Mouse (Mus musculus) urinary bladder, postnatal 4 days (tissue): ENCODE measurements at regions not wholly inside any gene's neighbourhood (a gene's known extent, or its start where the extent isn't known, plus 50 kb on each side); places are given as distances from the start of the nearest gene placed in this dataset.

Experiments
- DNase-seq, 2 experiments: peaks; one replicate each; pipeline ENCODE4 v3.0.0; 2021 to 2022; ENCODE audit warnings: low spot score in 2 of 2

DNA sequence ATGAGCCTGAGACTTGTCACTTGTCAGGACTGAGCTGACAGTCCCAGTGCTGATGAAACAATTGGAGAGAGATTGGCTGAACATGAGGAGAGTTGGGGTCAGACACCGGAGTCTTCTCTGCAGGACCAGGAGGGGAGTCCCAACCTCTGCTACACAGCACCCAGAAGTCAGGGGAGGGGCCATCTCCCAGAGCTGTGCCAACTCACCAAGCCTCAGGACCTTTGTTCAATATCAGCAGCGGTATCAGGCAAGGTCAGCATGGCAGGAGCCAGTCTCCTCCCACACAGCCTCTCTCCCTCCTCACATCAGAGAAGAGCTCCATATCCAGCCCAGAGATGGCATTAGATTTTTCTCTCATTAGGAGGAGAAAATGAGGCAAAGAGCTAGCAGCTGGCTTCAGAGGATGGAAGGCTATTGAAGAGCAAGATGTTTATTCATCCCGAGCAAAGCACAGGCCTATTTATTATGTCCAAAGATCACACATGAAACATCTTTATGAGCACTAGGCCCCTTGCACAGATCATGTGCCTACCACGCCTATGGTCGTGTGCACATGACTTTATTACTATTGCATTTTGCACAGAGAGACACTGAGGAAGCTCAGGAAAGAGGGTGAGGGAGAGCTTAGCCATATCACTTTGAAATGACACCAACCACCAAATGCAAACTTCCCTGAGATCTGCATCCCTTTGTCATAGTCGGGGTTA, 532.9 kb downstream of the Tshz3 start:
- no peak for DNase-seq

DNA sequence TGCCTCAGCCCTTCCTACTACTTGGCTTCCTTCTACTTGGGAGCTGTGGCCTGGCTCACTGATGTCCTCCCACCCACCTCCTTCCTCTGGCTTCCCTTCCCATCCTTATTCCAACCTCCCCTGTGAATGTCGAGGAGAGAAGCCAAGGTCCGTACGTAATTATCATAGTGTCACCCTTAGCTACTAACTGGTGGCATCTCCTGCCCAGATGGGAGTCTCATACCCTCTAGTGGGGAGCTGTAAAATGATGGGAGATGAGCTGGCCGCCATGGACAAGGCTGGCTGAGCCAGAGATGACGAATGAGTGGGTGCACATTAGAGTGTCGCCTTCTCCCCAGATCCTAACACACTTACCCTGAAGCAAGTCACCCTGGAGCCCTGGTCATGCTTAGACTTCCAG, 532.6 kb downstream of the Zfp536 start:
- no peak for DNase-seq

DNA sequence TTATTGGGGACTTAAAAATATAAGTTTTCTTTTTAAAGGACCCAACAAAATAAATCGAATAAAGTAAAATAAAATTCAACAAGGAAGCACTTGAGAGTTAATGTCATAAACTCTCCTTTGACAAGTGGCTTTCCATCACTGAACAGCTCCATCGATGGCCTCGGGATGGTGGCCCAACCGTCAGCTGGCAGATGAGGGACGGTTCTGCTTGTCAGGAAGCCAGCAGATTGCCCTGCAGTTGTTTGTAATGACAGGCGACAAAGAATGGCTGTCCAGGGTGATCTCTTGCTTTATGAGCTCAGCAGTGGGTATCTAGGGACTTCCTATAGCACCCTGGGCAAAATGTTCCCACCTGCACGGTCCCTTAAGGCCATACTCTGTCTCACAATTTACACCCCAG, 531.7 kb downstream of the Zfp536 start:
- DNase-seq: no peak

GRCm38 (mm10) chr7:37242476-37242875, 531.0 kb downstream of the Zfp536 start:
- DNase-seq: no peak

DNA sequence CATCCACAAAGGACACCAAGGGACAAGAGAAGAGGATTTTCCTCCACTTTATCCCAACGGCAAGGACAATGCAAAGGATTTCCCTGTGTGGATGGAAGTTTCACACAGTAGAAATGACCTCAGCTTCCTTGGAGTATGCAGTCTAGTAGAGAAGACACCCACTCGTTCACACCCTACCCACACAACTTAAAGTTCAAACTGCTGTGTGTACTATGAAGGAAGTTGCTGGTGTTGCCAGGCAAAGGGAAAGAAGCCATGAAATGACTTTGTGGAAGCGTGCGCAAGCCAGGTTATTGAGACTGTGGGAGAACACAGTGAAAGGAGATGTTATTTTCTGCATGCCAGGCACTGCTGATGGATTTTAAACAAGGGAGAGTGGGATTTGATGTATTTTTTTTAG, 527.3 kb downstream of the Zfp536 start:
- DNase-seq: no peak

- no peak for DNase-seq
These were observed 519.0 kb downstream of the Zfp536 start for GRCm38 (mm10) chr7:37254431-37254830.

GRCm38 (mm10) chr7:37255840-37256239, 517.6 kb downstream of the Zfp536 start:
- DNase-seq: no peak

GRCm38 (mm10) chr7:37259293-37259692, 514.1 kb downstream of the Zfp536 start:
- DNase-seq: no peak

- no peak for DNase-seq
These were observed 510.6 kb downstream of the Zfp536 start for GRCm38 (mm10) chr7:37262846-37263245.

DNA sequence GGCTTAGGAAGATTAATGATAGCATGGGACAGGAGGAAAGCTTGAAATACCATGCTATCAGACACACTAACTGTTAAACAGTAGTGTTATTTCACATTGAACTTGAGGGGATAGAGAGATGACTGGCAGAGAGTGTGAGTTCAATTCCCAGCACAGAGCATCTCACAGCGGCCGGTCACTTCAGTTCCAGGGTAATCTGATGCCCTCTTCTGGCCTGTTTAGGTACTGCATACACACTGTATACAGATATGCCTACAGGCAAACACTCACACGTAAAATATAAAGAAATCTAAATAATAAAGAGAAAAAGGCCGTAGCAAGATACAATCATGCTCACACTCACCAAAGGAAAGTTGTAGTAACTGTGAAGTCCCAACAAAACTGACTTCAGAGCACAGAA, 506.0 kb downstream of the Zfp536 start:
- no peak for DNase-seq

- DNase-seq: no peak
These were observed 502.6 kb downstream of the Zfp536 start for GRCm38 (mm10) chr7:37270841-37271240.

GRCm38 (mm10) chr7:37290018-37290417, 483.4 kb downstream of the Zfp536 start:
- DNase-seq: no peak

GRCm38 (mm10) chr7:37290493-37291045, 482.9 kb downstream of the Zfp536 start:
- no peak for DNase-seq

- no peak for DNase-seq
These were observed 481.7 kb downstream of the Zfp536 start for GRCm38 (mm10) chr7:37291726-37292125.

- DNase-seq: no peak
These were observed 480.9 kb downstream of the Zfp536 start for GRCm38 (mm10) chr7:37292554-37292953.

DNA sequence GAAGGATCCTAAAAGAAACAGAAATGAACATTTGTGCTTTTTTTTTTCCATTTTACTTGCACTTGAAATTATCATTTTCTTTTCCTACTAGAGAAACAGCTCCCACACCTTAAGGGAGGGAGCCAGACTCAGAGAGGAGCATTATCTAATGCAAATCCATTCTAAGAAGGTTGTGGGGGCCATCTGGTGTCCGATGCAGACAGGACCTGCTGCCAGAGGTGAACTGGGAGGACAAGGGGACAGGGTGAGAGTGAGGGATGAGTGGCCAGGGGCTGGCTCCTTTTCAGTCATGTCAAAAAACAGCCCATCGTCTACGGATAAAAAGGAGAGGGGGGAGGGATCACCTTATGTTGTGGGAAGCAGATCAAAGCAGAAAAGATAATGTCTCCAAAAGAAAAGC, 474.6 kb downstream of the Zfp536 start:
- no peak for DNase-seq

- no peak for DNase-seq
These were observed 468.0 kb downstream of the Zfp536 start for GRCm38 (mm10) chr7:37305463-37305862.

- DNase-seq: no peak
These were observed 466.2 kb downstream of the Zfp536 start for GRCm38 (mm10) chr7:37307191-37307590.

- no peak for DNase-seq
These were observed 448.8 kb downstream of the Zfp536 start for GRCm38 (mm10) chr7:37324653-37325052.

GRCm38 (mm10) chr7:37333451-37333850, 440.0 kb downstream of the Zfp536 start:
- no peak for DNase-seq

- DNase-seq: no peak
These were observed 438.2 kb downstream of the Zfp536 start for GRCm38 (mm10) chr7:37335212-37335611.

DNA sequence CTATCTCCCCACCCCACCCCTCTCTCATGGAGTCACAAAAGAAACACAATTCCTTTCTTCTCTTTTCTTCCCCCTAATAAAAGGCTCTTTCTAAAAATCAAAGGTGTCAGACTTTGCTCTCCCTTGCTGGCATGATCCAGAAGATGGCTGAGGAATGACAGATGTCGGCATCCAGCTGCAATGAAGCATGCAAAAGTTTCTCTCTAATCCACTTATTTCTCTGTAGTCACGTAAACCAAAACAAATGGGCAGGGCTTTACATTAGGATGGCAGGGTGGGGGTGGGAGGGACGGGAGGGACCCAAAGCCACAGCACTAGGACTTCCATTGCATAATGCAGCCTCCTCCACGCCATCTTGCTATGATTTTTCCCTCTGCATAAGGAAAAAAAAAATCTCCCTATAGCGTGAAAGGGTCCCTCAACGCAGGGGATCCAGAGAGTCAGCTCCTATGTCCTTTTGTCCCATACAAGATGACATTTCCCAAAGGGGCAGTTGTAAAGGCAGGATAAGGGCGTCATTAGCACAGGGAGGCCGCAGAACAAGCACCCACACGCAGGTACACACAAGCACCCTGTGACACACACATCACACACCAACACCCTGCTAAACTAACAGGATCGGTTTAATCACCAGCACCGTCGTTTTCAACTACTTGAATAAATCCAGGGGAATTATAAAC, 437.1 kb downstream of the Zfp536 start:
- no peak for DNase-seq

- DNase-seq: no peak
These were observed 436.4 kb downstream of the Zfp536 start for GRCm38 (mm10) chr7:37336851-37337531.
